Mouse (Mus musculus): ENCODE measurements around the gene 1700001P01Rik.

DNA sequence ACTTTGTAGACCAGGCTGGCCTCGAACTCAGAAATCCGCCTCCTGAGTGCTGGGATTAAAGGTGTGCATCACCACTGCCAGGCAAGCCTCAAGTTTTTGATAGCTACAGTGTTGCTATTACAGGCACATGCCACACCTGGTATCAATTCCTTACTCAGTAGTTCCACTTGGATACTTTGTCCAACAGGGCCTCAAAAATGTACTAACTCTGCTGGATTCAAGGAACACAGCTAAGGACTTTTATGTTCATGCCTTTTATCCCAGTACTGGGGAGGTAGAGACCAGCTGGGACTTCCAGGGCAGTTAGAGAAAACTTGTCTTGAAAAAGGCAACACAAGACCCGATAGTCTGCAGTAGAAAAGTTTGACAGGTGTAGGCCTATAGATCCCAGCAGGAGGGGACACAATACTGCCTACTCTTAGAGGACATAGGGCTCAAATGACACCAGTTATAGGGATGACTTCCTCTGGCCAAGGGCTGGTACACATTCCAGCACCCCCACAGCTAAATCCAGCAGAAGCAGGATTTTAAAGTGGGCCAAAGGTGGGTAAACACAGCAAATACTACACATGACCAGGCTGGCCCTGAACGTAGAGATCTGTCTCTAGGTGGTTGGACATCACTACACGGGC is 895 bp upstream of the 1700001P01Rik start:
- TF ChIP-seq CTCF (IDR thresholded peaks at IDR 0.05; ENCODE audit: insufficient read depth, low read depth, low read length) (no peak), POLR2A (IDR thresholded peaks at IDR 0.05; ENCODE audit: insufficient read depth, low read depth, low read length) (no peak)

Data from olfactory bulb, adult 2 months (tissue).